Mouse (Mus musculus): Measurements from ENCODE around the gene Tcstv3. TPM values are rescaled to one million over a fixed set of nuclear protein-coding genes. Genes with fewer than 3 reads are reported as not detected.

Gene Tcstv3
- polyA plus RNA-seq, 1 experiment from 2014 or later = not detected

GRCm38 (mm10) chr13:120320721-120321120 is 4.0 kb downstream of the Tcstv3 start:
- Histone ChIP-seq H3K9ac (ENCODE audit: low read length) (no peak overlapping the region), H3K4me3 (replicated peaks; ENCODE audit: low read length) (no peak overlapping the region), H3K27ac (ENCODE audit: low read length) (no peak overlapping the region), H3K4me2 (ENCODE audit: low read depth, low read length) (no peak overlapping the region), H3K4me1 (ENCODE audit: control insufficient read depth, insufficient read depth, low read length) (no peaks in the 10 kb centered on the region), H3K27me3 (ENCODE audit: control insufficient read depth, insufficient read depth, low read length) (no peaks in the 10 kb centered on the region), H3K36me3 (ENCODE audit: control insufficient read depth, insufficient read depth, low read length) (no peaks in the 10 kb centered on the region), H3K9me3 (replicated peaks; ENCODE audit: control insufficient read depth, low read length) (no peaks in the 10 kb centered on the region)
- no peak for ATAC-seq (ENCODE audit: insufficient read depth, low FRiP score)
- 82% methylated on average over 1 of the region's 1 CpGs for WGBS

Other genes starting within 250 kb of the Tcstv3 start
- not detected in 2 replicates for gene Gm20767, start 176.6 kb upstream of the Tcstv3 start, polyA plus RNA-seq (2015; fragmentation: Nextera tagmentation; extraction: Ambion mirVana)
- gene Gm21818, start 144.4 kb upstream of the Tcstv3 start, polyA plus RNA-seq (2015; fragmentation: Nextera tagmentation; extraction: Ambion mirVana) = not detected in 2 replicates
- not detected in 2 replicates for gene Gm21762, start 100.9 kb upstream of the Tcstv3 start, polyA plus RNA-seq (2015; fragmentation: Nextera tagmentation; extraction: Ambion mirVana)
- not detected in 2 replicates for gene Gm21731, start 77.8 kb upstream of the Tcstv3 start, polyA plus RNA-seq (2015; fragmentation: Nextera tagmentation; extraction: Ambion mirVana)
- gene AF067061, start 53.8 kb upstream of the Tcstv3 start, polyA plus RNA-seq (2015; fragmentation: Nextera tagmentation; extraction: Ambion mirVana) = not detected in 2 replicates
- gene BC147527, start 16.5 kb upstream of the Tcstv3 start, polyA plus RNA-seq (2015; fragmentation: Nextera tagmentation; extraction: Ambion mirVana) = 0.51 and 0.75 TPM in 2 replicates

Data from stomach, embryonic 16.5 days (tissue).